Mouse (Mus musculus) testis, adult 2 months (tissue): ENCODE data around the gene Tmc8.

Experiments used
- CTCF ChIP-seq: fragments of 200-500 bp; IDR thresholded peaks from 2 replicates; pipeline ENCODE4 v1.5.1; 2012; ENCODE audit warnings: low read depth, mild to moderate bottlenecking, inconsistent platforms, low read length, moderate library complexity; ENCODE audit not compliant: control insufficient read depth, insufficient read depth, insufficient replicate concordance
- POLR2A ChIP-seq: fragments of 200-500 bp; IDR thresholded peaks from 2 replicates; pipeline ENCODE4 v1.6.1; 2012; ENCODE audit warnings: low read depth, mild to moderate bottlenecking, inconsistent platforms, low read length, moderate library complexity; ENCODE audit not compliant: control insufficient read depth

- TF ChIP-seq CTCF (no peak), POLR2A (peak; percentile 55)
Observed at GRCm38 (mm10) chr11:117809407-117810311, 27.8 kb downstream of the Tmc8 start, which contains the start of the genes Gm20708 and Syngr2.
